Mouse (Mus musculus): ENCODE data around the gene Osbpl2. TPM values are rescaled to one million over a fixed set of nuclear protein-coding genes. Genes with fewer than 3 reads are reported as not detected.

Osbpl2 gene
- polyA plus RNA-seq, 1 experiment from 2014 or later, result 35.8 TPM

DNA sequence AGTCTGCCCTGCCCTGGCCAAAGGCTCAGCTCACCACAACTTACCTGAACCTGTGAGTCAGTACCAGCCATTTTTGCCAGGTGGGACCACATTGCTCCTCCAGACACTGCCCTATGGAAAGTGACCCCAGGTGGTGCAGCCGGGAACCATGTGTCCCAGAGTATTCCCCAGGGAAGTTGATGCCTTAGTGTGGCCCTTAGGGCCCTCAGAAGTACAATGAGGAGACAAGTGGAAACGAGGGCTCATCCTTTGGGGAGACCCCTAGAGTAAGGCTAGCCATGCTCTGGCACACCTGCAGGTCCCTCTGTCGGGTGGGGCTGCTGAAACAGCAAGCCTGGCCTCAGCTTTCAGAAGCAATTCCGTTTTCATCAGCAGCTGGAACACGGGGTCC, 32.5 kb upstream of the Osbpl2 start:
- Histone ChIP-seq H3K9me3 (no peaks in the 10 kb centered on the region), H3K27me3 (no peaks in the 10 kb centered on the region), H3K9ac (no peak overlapping the region), H3K27ac (no peak overlapping the region), H3K36me3 (peaks cover 38% of the 10 kb centered on the region), H3K4me1 (peaks cover 13% of the 10 kb centered on the region), H3K4me3 (no peak overlapping the region), H3K4me2 (no peak overlapping the region)
- 82% methylated on average over 5 of the region's 5 CpGs for WGBS
- ATAC-seq (ENCODE audit: insufficient number of reproducible peaks, insufficient read depth, low FRiP score, low TSS enrichment, low read depth), result no peak

DNA sequence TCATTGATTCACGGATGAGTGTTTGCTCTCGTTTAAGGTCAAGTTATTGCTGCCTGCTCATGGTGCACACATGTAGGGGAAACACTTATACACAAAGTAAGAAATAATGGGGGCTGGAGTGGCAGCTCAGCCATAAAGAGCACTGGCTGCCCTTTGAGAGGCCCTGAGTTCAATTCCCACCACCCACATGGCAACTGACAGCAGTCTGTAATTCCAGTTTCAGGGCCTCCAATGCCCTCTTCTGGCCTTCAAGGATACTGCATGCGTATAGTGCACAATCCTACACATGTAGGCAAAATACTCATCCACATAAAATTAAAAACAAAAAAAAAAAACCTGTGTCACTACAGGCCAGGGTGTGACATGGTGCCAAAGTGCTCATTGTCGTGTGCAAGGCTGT, 31.6 kb upstream of the Osbpl2 start:
- peaks cover 13% of the 10 kb centered on the region for H3K4me1 ChIP-seq
- H3K4me2 ChIP-seq, result no peak overlapping the region
- ATAC-seq (ENCODE audit: insufficient number of reproducible peaks, insufficient read depth, low FRiP score, low TSS enrichment, low read depth), result no peak
- H3K27me3 ChIP-seq, result no peaks in the 10 kb centered on the region
- peaks cover 31% of the 10 kb centered on the region for H3K36me3 ChIP-seq
- no peak overlapping the region for H3K9ac ChIP-seq
- H3K27ac ChIP-seq, result no peak overlapping the region
- WGBS, result 91% methylated on average over 4 of the region's 4 CpGs
- no peak overlapping the region for H3K4me3 ChIP-seq
- H3K9me3 ChIP-seq, result no peaks in the 10 kb centered on the region

DNA sequence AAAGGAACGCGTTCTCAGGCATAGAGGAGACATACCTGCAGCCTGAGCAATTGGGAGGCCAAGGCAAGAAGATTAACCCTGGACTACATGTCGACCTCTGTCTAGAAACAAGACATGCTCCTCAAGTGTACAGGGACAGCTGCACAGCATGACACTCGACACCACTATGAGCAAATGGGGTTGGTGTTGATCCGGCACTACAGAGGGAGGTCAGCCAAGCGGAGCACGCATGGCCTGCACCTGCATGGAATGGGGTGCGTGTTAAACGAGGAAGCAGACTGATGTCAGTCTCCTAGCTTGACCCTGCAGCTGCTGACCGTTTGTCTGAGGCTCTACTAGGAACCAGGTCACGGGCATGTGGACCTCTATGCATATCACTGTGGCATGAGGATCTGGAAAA, 28.8 kb upstream of the Osbpl2 start:
- Histone ChIP-seq H3K4me1 (peaks cover under 1% of the 10 kb centered on the region; the same call in 1 of the 2 replicates), H3K27me3 (peaks cover under 1% of the 10 kb centered on the region; the same call in 1 of the 2 replicates), H3K27ac (no peak overlapping the region), H3K4me3 (no peak overlapping the region), H3K9me3 (no peaks in the 10 kb centered on the region), H3K4me2 (no peak overlapping the region), H3K36me3 (peaks cover 13% of the 10 kb centered on the region; the same call in 1 of the 2 replicates), H3K9ac (no peak overlapping the region)
- ATAC-seq (ENCODE audit: insufficient number of reproducible peaks, insufficient read depth, low FRiP score, low TSS enrichment, low read depth), result no peak
- WGBS, result 51% methylated on average over 11 of the region's 11 CpGs

DNA sequence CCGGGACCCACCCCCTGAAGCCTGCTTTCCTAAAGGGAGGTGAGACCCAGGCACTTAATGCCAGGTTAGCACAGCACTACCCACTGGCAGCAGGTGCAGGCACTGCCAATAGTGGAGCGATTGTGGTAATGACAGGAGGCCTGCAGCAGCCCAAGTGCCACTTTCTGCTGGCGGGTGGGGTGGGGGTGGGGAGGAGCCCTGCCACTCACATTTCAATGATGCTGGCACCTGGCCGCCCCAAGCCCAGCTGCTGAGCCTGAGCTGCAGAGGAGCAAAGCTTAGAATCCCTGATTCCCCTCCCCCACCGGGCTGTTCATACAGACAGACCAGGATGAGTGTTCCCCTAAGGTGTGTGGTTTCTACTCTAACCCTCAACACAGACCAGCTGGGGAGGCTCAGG, 23.4 kb upstream of the Osbpl2 start:
- H3K4me2 ChIP-seq, result no peak overlapping the region
- no peak overlapping the region for H3K27ac ChIP-seq
- 0 out of 2 replicates have a peak, but pooled peaks cover 4% of the 10 kb centered on the region for H3K4me1 ChIP-seq
- no peak overlapping the region for H3K4me3 ChIP-seq
- H3K27me3 ChIP-seq, result peaks cover 49% of the 10 kb centered on the region
- H3K9ac ChIP-seq, result no peak overlapping the region
- 0 out of 2 replicates have a peak, but pooled peaks have one; percentile 26 for ATAC-seq (ENCODE audit: insufficient number of reproducible peaks, insufficient read depth, low FRiP score, low TSS enrichment, low read depth)
- WGBS, result 24% methylated on average over 5 of the region's 5 CpGs
- no peaks in the 10 kb centered on the region for H3K36me3 ChIP-seq
- H3K9me3 ChIP-seq, result no peaks in the 10 kb centered on the region

DNA sequence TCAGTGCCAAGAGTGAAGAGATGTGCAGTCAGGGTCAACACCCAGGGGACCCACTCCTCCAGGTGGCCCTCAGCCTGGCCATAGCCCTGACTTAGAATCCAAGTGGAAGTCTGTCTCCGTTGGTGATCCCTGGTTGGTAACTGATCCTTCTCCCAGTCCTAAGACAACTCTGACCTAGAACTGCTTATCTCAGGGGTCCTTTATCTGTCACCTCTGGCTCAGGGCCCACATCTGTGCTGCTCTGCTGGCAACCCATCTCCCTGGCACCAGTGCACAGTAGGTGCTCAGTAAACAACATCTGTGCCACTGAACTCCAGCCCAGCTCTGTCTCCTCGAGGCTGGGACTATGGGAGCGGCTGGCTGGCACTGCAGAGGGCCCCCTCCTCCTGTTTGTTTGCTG, 21.5 kb upstream of the Osbpl2 start:
- no peak overlapping the region for H3K9ac ChIP-seq
- WGBS, result 62% methylated on average over 3 of the region's 3 CpGs
- no peaks in the 10 kb centered on the region for H3K36me3 ChIP-seq
- no peak overlapping the region for H3K27ac ChIP-seq
- H3K4me2 ChIP-seq, result no peak overlapping the region
- no peak for ATAC-seq (ENCODE audit: insufficient number of reproducible peaks, insufficient read depth, low FRiP score, low TSS enrichment, low read depth)
- peaks cover 68% of the 10 kb centered on the region for H3K27me3 ChIP-seq
- H3K4me3 ChIP-seq, result no peak overlapping the region
- 0 out of 2 replicates have a peak, but pooled peaks cover 4% of the 10 kb centered on the region for H3K4me1 ChIP-seq
- no peaks in the 10 kb centered on the region for H3K9me3 ChIP-seq

DNA sequence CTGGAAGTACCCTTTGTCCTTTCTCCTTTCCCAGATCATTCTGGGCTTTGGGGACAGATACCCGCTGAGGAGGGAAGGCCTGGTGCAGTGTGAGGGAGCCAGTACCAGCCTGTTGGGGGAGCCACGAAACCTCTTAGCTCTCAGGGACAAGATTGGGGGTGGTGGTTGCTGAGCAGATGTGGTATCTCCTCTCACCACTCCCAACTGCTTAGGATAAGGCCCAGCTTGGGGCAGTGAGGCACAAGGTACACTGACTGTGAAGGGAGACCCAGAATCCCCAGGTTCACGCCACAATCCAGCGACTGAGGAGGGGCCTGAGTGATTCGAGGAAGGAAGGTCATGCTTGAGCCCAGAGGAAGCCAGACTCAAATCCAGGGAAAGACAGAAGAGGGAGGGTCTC, 20.9 kb upstream of the Osbpl2 start:
- 37% methylated on average over 5 of the region's 5 CpGs for WGBS
- H3K36me3 ChIP-seq, result no peaks in the 10 kb centered on the region
- H3K4me1 ChIP-seq, result peaks cover 9% of the 10 kb centered on the region
- H3K9me3 ChIP-seq, result no peaks in the 10 kb centered on the region
- H3K4me3 ChIP-seq, result no peak overlapping the region
- no peak for ATAC-seq (ENCODE audit: insufficient number of reproducible peaks, insufficient read depth, low FRiP score, low TSS enrichment, low read depth)
- H3K4me2 ChIP-seq, result no peak overlapping the region
- H3K27ac ChIP-seq, result no peak overlapping the region
- H3K9ac ChIP-seq, result no peak overlapping the region
- peaks cover 74% of the 10 kb centered on the region for H3K27me3 ChIP-seq

DNA sequence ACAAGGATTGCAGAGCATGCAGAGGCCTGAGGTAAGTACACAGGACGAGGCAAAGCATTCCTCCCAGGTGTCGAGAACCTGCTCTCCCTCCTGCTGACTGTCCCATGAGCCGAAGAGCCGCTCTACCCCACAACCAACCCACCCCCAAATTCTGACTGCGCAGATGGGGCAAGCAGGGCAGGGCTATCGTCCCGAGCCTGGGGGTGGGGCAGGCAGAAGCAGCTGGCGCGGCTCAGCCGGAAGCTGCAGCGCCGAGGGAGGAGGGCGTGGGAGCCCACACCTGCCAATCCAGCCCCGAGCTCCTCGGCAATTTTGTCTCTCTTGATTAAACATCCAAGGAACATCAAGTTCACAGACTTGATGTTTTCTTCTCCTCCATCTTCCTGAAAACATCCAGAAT, 19.6 kb upstream of the Osbpl2 start:
- no peak overlapping the region for H3K4me3 ChIP-seq
- H3K9ac ChIP-seq, result no peak overlapping the region
- WGBS, result 7% methylated on average over 15 of the region's 15 CpGs
- H3K27ac ChIP-seq, result no peak overlapping the region
- H3K4me2 ChIP-seq, result peak overlapping the region; percentile 32; the same call in 1 of the 2 replicates
- H3K27me3 ChIP-seq, result peaks cover 87% of the 10 kb centered on the region
- no peaks in the 10 kb centered on the region for H3K36me3 ChIP-seq
- peaks cover 21% of the 10 kb centered on the region for H3K4me1 ChIP-seq
- ATAC-seq (ENCODE audit: insufficient number of reproducible peaks, insufficient read depth, low FRiP score, low TSS enrichment, low read depth), result no peak
- no peaks in the 10 kb centered on the region for H3K9me3 ChIP-seq

DNA sequence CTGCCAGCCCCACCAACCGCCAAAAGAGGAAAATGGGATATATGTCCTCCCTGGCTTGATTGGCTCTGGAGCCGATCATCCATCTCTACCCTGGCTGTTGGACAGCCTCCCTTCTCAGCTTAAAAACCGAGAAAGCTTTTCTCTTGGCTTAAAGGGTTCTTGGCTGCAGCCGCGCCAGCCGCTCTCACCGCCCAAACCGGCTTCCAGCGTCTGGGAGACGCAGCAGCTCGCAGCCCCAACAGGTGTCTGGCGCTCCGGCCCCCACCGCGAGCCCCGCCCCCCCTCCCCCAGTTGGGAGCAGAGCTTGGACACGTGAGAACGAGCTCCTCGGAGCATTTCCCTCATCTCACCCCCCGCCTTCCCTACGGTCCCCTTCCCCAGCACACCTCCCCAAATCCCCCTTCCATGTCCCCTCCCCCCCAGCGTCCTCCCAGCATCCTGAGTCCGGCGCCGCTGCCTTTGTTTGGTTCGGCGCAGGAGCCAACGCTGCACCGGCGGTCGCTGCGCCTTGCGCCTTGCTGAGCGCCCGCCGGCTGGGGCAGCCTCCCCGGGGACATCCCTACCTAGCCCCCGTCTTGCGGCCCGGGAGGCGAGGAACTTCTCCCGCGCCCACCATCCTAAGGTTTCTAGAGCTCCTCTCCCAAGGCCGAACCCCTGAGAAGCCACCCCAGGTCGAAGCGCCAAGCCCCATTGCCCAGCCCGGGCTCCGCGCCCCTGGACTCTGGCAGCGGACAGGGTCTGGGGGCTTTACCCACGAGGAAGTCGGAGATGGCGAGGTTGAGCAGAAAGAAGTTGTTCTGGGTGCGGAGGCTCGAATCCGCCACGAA, 15.7 kb upstream of the Osbpl2 start:
- peaks cover 84% of the 10 kb centered on the region for H3K27me3 ChIP-seq
- H3K36me3 ChIP-seq, result no peaks in the 10 kb centered on the region
- H3K9me3 ChIP-seq, result no peaks in the 10 kb centered on the region
- peak overlapping the region; percentile 37; the same call in 1 of the 2 replicates for H3K9ac ChIP-seq
- H3K4me1 ChIP-seq, result peaks cover 24% of the 10 kb centered on the region
- peak overlapping the region; percentile 99 for H3K4me2 ChIP-seq
- 2% methylated on average over 55 of the region's 57 CpGs for WGBS
- H3K27ac ChIP-seq, result no peak overlapping the region
- H3K4me3 ChIP-seq, result peak overlapping the region; percentile 49
- ATAC-seq (ENCODE audit: insufficient number of reproducible peaks, insufficient read depth, low FRiP score, low TSS enrichment, low read depth), result no peak

DNA sequence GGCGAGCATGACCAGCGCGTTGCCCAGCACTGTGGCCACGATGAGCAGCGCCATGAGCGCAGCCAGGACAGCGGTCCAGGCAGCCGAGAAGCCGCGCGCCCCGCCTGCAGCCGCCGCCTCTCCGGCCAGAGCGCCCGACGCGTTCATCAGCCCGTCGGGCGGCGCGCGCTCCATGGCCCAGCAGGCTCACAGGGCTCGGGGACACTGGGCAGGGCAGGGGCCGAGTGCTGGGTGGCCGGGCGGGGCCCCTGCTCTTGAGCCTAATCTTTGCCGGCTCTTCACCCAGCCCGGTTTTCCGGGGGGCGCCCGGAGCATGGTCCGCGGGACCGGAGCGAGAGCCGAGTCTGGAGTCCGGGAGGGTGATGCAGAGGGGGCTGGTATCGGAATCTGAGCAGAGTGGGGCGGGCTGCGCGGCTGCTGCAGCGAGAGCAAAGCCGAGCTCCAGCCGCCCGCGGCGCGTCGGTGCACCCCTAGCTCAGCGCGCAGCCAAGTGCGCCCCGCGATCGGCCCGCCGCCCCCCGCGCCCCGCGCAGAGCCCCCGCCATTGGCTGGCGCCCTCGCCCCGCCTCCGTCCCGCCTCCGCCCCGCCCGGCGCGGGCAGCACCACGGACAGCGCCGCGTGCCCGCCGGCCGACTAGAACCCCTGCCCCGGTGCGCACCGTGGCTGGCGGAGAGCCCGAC, 15.0 kb upstream of the Osbpl2 start, which contains the start of gene Hrh3:
Gene Hrh3 (minus strand): TSS at position 511 of the 681 bp plus-strand sequence.
- H3K27me3 ChIP-seq, result peaks cover 77% of the 10 kb centered on the region
- peak within 1 kb of the TSS; percentile 37; the same call in 1 of the 2 replicates for H3K9ac ChIP-seq
- H3K4me3 ChIP-seq, result peak within 1 kb of the TSS; percentile 49
- peak; percentile 74 for ATAC-seq (ENCODE audit: insufficient number of reproducible peaks, insufficient read depth, low FRiP score, low TSS enrichment, low read depth)
- no peak within 1 kb of the TSS for H3K27ac ChIP-seq
- H3K4me1 ChIP-seq, result peaks cover 24% of the 10 kb centered on the region
- H3K9me3 ChIP-seq, result no peaks in the 10 kb centered on the region
- H3K4me2 ChIP-seq, result peak within 1 kb of the TSS; percentile 99
- under 1% methylated on average over 66 of the region's 87 CpGs for WGBS
- H3K36me3 ChIP-seq, result no peaks in the 10 kb centered on the region

DNA sequence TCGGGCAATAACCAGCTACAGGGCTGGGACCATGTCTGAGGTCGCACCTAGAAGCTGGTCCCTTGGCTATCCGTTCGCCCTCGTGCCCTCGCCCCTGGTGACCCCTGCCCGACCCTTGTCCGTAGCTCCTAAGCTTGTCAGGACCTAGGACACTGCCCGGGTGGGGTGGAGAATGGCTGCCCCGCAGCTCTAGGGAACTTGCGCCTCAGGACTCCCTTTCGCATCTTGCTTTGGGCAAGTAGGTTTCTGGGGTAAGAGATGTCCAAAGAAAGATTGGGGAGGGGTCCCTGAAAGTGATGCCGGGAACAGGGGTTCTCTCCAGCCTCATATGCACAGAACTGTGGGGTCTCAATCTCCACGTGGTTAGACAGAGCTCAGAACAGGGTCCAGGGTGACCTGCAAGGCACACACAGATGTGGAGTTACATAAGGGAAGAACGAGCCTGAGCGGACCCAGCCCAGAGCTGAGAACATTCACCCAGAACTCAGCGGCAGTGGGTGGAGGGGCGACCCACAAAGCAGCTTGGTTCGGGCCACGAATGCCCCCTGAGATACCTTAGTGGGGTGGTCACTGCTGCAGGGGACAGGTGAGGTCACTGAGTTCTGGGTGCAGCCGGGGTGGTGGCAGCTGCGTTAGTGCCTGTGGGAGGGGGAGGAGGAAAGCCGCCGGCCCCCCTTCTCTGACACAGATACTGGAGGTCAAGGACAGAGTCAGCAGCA, 14.3 kb upstream of the Osbpl2 start:
- peaks cover 70% of the 10 kb centered on the region for H3K27me3 ChIP-seq
- 9% methylated on average over 24 of the region's 24 CpGs for WGBS

DNA sequence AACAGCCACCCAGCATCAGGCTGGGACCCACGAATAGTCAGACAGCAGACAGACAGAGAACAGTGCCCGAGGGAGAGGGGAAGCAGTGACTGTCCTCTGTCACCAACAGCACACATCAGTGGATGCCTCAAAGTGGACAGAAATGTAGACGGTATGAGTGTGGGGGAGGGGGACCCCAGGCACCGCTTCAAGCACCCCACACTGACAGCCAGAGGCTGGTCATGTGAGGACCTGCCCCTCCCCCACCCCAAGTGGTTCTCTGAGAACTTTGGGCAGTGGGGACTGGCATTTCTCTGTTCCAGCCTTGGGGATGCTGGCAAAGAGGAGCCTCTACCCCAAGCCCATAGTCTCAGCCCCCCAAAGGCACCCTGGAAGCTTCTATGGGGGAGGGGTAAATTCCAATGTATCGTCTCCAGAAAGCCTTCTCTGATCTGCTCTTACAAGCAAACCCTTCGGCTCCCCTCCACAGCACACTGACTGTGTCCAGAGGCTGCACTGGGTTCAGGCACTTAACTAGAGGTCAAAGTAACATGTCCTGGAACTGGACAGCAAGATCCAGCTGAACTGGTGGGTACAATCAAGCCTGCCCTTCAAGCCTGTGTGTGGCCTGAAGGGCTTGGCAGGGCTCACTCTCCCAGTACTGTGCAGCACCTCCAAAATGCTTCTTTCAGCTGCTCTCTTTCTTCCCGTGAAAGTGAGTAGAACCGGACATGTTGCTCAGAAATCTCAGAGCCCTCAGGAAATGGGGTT, 13.5 kb upstream of the Osbpl2 start:
- Histone ChIP-seq H3K27me3 (peaks cover 62% of the 10 kb centered on the region), H3K4me3 (no peak overlapping the region), H3K9ac (no peak overlapping the region), H3K36me3 (no peaks in the 10 kb centered on the region), H3K27ac (no peak overlapping the region), H3K4me2 (no peak overlapping the region), H3K4me1 (peaks cover 20% of the 10 kb centered on the region), H3K9me3 (no peaks in the 10 kb centered on the region)
- 22% methylated on average over 8 of the region's 8 CpGs for WGBS
- no peak for ATAC-seq (ENCODE audit: insufficient number of reproducible peaks, insufficient read depth, low FRiP score, low TSS enrichment, low read depth)

More for the DNA sequence above, 14.3 kb upstream of the Osbpl2 start:
- Histone ChIP-seq H3K4me1 (peaks cover 20% of the 10 kb centered on the region), H3K9me3 (no peaks in the 10 kb centered on the region), H3K4me3 (peak overlapping the region; percentile 49), H3K36me3 (no peaks in the 10 kb centered on the region), H3K9ac (no peak overlapping the region), H3K4me2 (peak overlapping the region; percentile 99), H3K27ac (no peak overlapping the region)
- ATAC-seq (ENCODE audit: insufficient number of reproducible peaks, insufficient read depth, low FRiP score, low TSS enrichment, low read depth), result no peak

Data from embryonic facial prominence, embryonic 13.5 days (tissue).